Mouse (Mus musculus): ENCODE data around the gene Tenm2. TPM values are rescaled to one million over a fixed set of nuclear protein-coding genes. Genes with fewer than 3 reads are reported as not detected.

Tenm2 gene
- total and polyA plus RNA-seq, 3 experiments, result not detected

- Histone ChIP-seq H3K9me3 (replicated peaks; ENCODE audit: low read length) (peaks cover 77% of the 10 kb centered on the region), H3K27ac (ENCODE audit: insufficient read depth, low read depth) (no peak overlapping the region), H3K9ac (ENCODE audit: insufficient read depth, low read depth) (no peak overlapping the region), H3K4me1 (ENCODE audit: control insufficient read depth in 1 of 2, insufficient read depth in 2 of 2) (no peaks in the 10 kb centered on the region), H3K36me3 (replicated peaks in 1 of 2; ENCODE audit: control insufficient read depth in 1 of 2, insufficient read depth in 1 of 2, low read length in 1 of 2) (no peaks in the 10 kb centered on the region), H3K27me3 (replicated peaks) (no peaks in the 10 kb centered on the region), H3K4me3 (replicated peaks in 1 of 3; ENCODE audit: low read depth in 2 of 3, low read length in 2 of 3, poor library complexity in 1 of 3) (no peak overlapping the region), H3K4me2 (ENCODE audit: insufficient read depth, low read depth, poor library complexity, severe bottlenecking) (no peak overlapping the region), H3K79me2 (replicated peaks; ENCODE audit: control insufficient read depth, extremely low read depth, insufficient read depth, poor library complexity, severe bottlenecking) (no peaks in the 10 kb centered on the region)
- in situ Hi-C loops (cut with MboI; ENCODE audit: low pct_ligation_motif_present, low pct_unique_long_range_greater_than_20kb, low sequenced_read_pairs) (no loop called here), dilution Hi-C loops (cut with MboI; ENCODE audit: extremely low pct_ligation_motif_present, extremely low pct_unique_long_range_greater_than_20kb, low sequenced_read_pairs) (no loop called here)
- DNase-seq (ENCODE audit: extremely low read depth), result no peak
- no peak for TF ChIP-seq MAX (IDR thresholded peaks at IDR 0.05; ENCODE audit: low read length)
- TF ChIP-seq ZMIZ1 (IDR thresholded peaks at IDR 0.05; ENCODE audit: low read depth, low read length), result no peak
- TF ChIP-seq MAFK (IDR thresholded peaks at IDR 0.05; ENCODE audit: insufficient replicate concordance, low read length), result no peak
- no peak for TF ChIP-seq POLR2AphosphoS2 (IDR thresholded peaks at IDR 0.05; ENCODE audit: low read depth, low read length)
- TF ChIP-seq ZKSCAN1 (IDR thresholded peaks at IDR 0.05; ENCODE audit: borderline replicate concordance, low read depth, low read length), result no peak
- TF ChIP-seq JUN (IDR thresholded peaks at IDR 0.05; ENCODE audit: insufficient read depth, low read depth, low read length), result no peak
- TF ChIP-seq TBP (conservative IDR thresholded peaks at IDR 0.05; ENCODE audit: low read depth, low read length), result no peak
- TF ChIP-seq RCOR1 (conservative IDR thresholded peaks at IDR 0.05; ENCODE audit: low read depth, low read length), result no peak
- TF ChIP-seq CTCF (conservative IDR thresholded peaks at IDR 0.05 in 1 of 2, IDR thresholded peaks at IDR 0.05 in 1 of 2; ENCODE audit: low read depth in 2 of 2, low read length in 2 of 2), result no peak
- TF ChIP-seq EP300 (IDR thresholded peaks at IDR 0.05; ENCODE audit: low read length), result no peak
- no peak for TF ChIP-seq NELFE (IDR thresholded peaks at IDR 0.05; ENCODE audit: low read depth, low read length)
- TF ChIP-seq JUND (conservative IDR thresholded peaks at IDR 0.05; ENCODE audit: low read depth, low read length), result no peak
- TF ChIP-seq ELF1 (IDR thresholded peaks at IDR 0.05; ENCODE audit: low read depth, low read length), result no peak
These were observed 541.0 kb downstream of the Tenm2 start for GRCm38 (mm10) chr11:36694810-36695209.

GRCm38 (mm10) chr11:36692637-36693036, 543.1 kb downstream of the Tenm2 start:
- Histone ChIP-seq H3K27me3 (replicated peaks) (no peaks in the 10 kb centered on the region), H3K4me2 (ENCODE audit: insufficient read depth, low read depth, poor library complexity, severe bottlenecking) (no peak overlapping the region), H3K9ac (ENCODE audit: insufficient read depth, low read depth) (no peak overlapping the region), H3K27ac (ENCODE audit: insufficient read depth, low read depth) (no peak overlapping the region), H3K36me3 (replicated peaks in 1 of 2; ENCODE audit: control insufficient read depth in 1 of 2, insufficient read depth in 1 of 2, low read length in 1 of 2) (no peaks in the 10 kb centered on the region), H3K4me3 (replicated peaks in 1 of 3; ENCODE audit: low read depth in 2 of 3, low read length in 2 of 3, poor library complexity in 1 of 3) (no peak overlapping the region), H3K9me3 (replicated peaks; ENCODE audit: low read length) (peaks cover 82% of the 10 kb centered on the region), H3K4me1 (ENCODE audit: control insufficient read depth in 1 of 2, insufficient read depth in 2 of 2) (no peaks in the 10 kb centered on the region), H3K79me2 (replicated peaks; ENCODE audit: control insufficient read depth, extremely low read depth, insufficient read depth, poor library complexity, severe bottlenecking) (no peaks in the 10 kb centered on the region)
- TF ChIP-seq RAD21 (IDR thresholded peaks at IDR 0.05; ENCODE audit: low read depth, low read length) (no peak), MAX (IDR thresholded peaks at IDR 0.05; ENCODE audit: low read length) (no peak), TCF12 (IDR thresholded peaks at IDR 0.05; ENCODE audit: low read depth, low read length) (no peak), ETS1 (conservative IDR thresholded peaks at IDR 0.05; ENCODE audit: low read depth, low read length) (no peak), UBTF (IDR thresholded peaks at IDR 0.05; ENCODE audit: low read depth, low read length) (no peak), ZMIZ1 (IDR thresholded peaks at IDR 0.05; ENCODE audit: low read depth, low read length) (no peak), BHLHE40 (IDR thresholded peaks at IDR 0.05; ENCODE audit: low read depth, low read length) (no peak), POLR2A (IDR thresholded peaks at IDR 0.05; ENCODE audit: low read depth, low read length) (no peak), SMC3 (IDR thresholded peaks at IDR 0.05; ENCODE audit: low read depth, low read length) (no peak), RCOR1 (conservative IDR thresholded peaks at IDR 0.05; ENCODE audit: low read depth, low read length) (no peak), MAFK (IDR thresholded peaks at IDR 0.05; ENCODE audit: insufficient replicate concordance, low read length) (no peak), CHD1 (IDR thresholded peaks at IDR 0.05; ENCODE audit: low read depth, low read length) (no peak), HCFC1 (IDR thresholded peaks at IDR 0.05; ENCODE audit: low read depth, low read length) (no peak), POLR2AphosphoS2 (IDR thresholded peaks at IDR 0.05; ENCODE audit: low read depth, low read length) (no peak)
- in situ Hi-C loops (cut with MboI; ENCODE audit: low pct_ligation_motif_present, low pct_unique_long_range_greater_than_20kb, low sequenced_read_pairs) (no loop called here), dilution Hi-C loops (cut with MboI; ENCODE audit: extremely low pct_ligation_motif_present, extremely low pct_unique_long_range_greater_than_20kb, low sequenced_read_pairs) (no loop called here)
- no peak for DNase-seq (ENCODE audit: extremely low read depth)
